Mouse (Mus musculus) neural tube, embryonic 12.5 days (tissue): Measurements from ENCODE around the gene Etv6. TPM values are rescaled to one million over a fixed set of nuclear protein-coding genes. Genes with fewer than 3 reads are reported as not detected.

Experiments
- ATAC-seq: fragments of 200-750 bp; cut with Nextera tagmentation; 2 replicates; pipeline ENCODE4 v1.8.0; 2017; ENCODE audit warnings: low read depth, mild to moderate bottlenecking, moderate TSS enrichment, moderate library complexity; ENCODE audit not compliant: low FRiP score
- H3K27ac ChIP-seq: fragments of 300-500 bp; sonication (generic); 2 replicates; pipeline ENCODE4 v1.5.1; 2016
- H3K27me3 ChIP-seq: fragments of 300-500 bp; sonication (generic); replicated peaks from 2 replicates; pipeline ENCODE4 v1.6.1; 2016; ENCODE audit warnings: mild to moderate bottlenecking
- H3K36me3 ChIP-seq: fragments of 300-500 bp; sonication (generic); 2 replicates; pipeline ENCODE4 v1.6.1; 2016; ENCODE audit warnings: mild to moderate bottlenecking
- H3K4me1 ChIP-seq: fragments of 300-500 bp; sonication (generic); 2 replicates; pipeline ENCODE4 v1.6.1; 2016
- H3K4me2 ChIP-seq: fragments of 300-500 bp; sonication (generic); replicated peaks from 2 replicates; pipeline ENCODE4 v1.6.1; 2016; ENCODE audit warnings: mild to moderate bottlenecking
- H3K4me3 ChIP-seq: fragments of 300-500 bp; sonication (generic); 2 replicates; pipeline ENCODE4 v1.5.1; 2016
- H3K9ac ChIP-seq: fragments of 300-500 bp; sonication (generic); 2 replicates; pipeline ENCODE4 v1.6.1; 2016; ENCODE audit warnings: mild to moderate bottlenecking
- H3K9me3 ChIP-seq: fragments of 300-500 bp; sonication (generic); 2 replicates; pipeline ENCODE4 v1.6.1; 2016; ENCODE audit warnings: mild to moderate bottlenecking
- WGBS: fragments of 180-500 bp; shearing (Covaris S2); methylation state at CpG from one replicate; pipeline ENCODE4 v1.1.7; 2016; 5-methylcytosine and 5-hydroxymethylcytosine counted together
- polyA plus RNA-seq: library from polyadenylated mRNA; unstranded; fragments of >200 nt; fragmentation: Nextera tagmentation; extraction: Ambion mirVana; gene quantifications from 2 replicates; pipeline ENCODE4 v1.2.1, GENCODE M21; 2016

Gene Etv6
- polyA plus RNA-seq, 1 experiment from 2014 or later: 10.9 TPM

DNA sequence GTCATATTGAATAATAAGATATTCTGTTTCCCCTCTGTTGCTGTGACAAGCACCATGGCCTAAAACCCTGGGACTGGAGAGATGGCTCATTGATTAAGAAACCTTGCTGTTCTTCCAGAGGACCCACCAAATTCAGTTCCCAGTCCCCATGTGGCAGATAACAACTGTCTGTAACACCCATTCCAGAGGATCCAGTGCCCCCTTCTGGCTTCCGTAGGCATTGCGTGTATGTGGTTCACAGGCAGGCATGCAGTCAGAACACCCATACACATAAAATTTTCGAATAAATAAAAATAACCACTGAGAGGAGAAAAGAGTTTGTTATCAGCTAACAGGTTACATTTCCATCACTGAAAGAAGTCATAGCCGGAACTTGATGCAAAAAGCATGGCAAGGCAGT is 205.5 kb downstream of the Etv6 start:
- no peak overlapping the region for H3K27ac ChIP-seq
- peaks cover 10% of the 10 kb centered on the region; the same call in 1 of the 2 replicates for H3K36me3 ChIP-seq
- H3K4me2 ChIP-seq: no peak overlapping the region
- WGBS: 95% methylated on average over 4 of the region's 4 CpGs
- H3K9ac ChIP-seq: no peak overlapping the region
- peaks cover 9% of the 10 kb centered on the region; the same call in 1 of the 2 replicates for H3K9me3 ChIP-seq
- no peak overlapping the region for H3K4me3 ChIP-seq
- no peaks in the 10 kb centered on the region for H3K27me3 ChIP-seq
- ATAC-seq: no peak
- no peaks in the 10 kb centered on the region for H3K4me1 ChIP-seq

DNA sequence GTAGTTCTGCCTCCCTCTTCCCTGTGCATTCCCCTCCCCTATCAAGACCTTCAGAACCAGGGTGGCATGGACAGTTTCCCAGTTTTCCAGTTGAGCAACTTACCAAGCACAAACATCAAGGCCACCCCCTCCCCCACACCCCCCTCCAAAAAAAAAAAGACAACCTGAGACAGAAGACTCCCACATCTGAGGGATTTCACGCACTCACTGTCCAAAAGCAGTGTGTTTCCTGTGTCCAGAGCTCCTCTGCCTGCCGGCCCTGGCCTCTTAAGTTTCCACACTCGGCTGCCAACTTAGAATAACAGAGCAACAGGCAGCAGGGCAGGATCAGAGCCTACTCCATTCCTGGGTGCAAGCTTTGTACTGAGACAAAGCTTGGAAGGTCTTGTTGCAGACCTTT is 207.6 kb downstream of the Etv6 start:
- no peak overlapping the region for H3K4me2 ChIP-seq
- no peak overlapping the region for H3K27ac ChIP-seq
- no peak overlapping the region for H3K9ac ChIP-seq
- no peaks in the 10 kb centered on the region for H3K4me1 ChIP-seq
- no peaks in the 10 kb centered on the region for H3K27me3 ChIP-seq
- H3K36me3 ChIP-seq: peaks cover 13% of the 10 kb centered on the region; the same call in 1 of the 2 replicates
- H3K4me3 ChIP-seq: no peak overlapping the region
- H3K9me3 ChIP-seq: peaks cover 9% of the 10 kb centered on the region; the same call in 1 of the 2 replicates
- 72% methylated on average over 3 of the region's 3 CpGs for WGBS
- no peak for ATAC-seq

DNA sequence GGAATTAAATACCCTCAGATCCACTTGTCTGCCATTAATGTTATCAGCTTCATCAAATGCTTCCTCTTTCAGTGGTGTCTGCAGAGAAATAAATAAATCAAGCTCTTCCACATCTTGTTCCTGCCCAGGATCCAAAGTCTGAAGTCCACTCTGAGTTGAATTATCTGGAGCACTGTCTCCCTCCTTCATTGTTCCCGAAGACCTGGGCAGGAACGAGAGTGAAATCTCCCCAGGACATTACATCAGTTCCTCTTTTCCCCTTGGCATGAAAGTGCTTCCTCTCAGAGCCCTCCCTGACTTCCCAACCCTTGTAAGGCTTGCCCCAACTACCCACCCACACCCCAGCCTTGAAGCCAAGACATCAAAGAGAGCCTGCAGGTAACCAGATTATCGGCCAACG is 208.0 kb downstream of the Etv6 start:
- ATAC-seq: no peak
- H3K9ac ChIP-seq: no peak overlapping the region

DNA sequence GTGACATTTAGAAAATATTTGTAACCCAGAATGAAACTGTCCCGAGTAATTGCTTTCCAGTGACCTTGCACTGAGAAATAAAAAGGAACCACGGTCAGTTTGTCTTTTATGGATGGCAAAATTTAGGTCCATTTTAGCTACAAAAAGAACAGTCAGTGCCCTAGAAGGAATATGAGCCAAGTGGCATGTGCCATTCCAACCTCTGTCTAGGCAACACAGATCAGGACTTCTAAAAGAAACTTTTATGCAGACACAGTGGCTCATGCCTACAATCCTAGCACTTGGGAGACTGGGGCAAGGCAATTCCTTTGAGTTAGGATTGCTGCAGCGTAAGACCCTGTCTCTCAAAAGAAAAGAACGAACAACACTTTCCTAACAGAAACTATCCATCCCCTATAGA is 208.6 kb downstream of the Etv6 start:
- Histone ChIP-seq H3K27me3 (no peaks in the 10 kb centered on the region), H3K4me2 (no peak overlapping the region), H3K9me3 (peaks cover 9% of the 10 kb centered on the region; the same call in 1 of the 2 replicates), H3K36me3 (peaks cover 23% of the 10 kb centered on the region), H3K4me3 (no peak overlapping the region), H3K9ac (no peak overlapping the region), H3K4me1 (no peaks in the 10 kb centered on the region), H3K27ac (no peak overlapping the region)
- 91% methylated on average over 4 of the region's 4 CpGs for WGBS
- no peak for ATAC-seq

More for the DNA sequence above, 208.0 kb downstream of the Etv6 start:
- H3K9me3 ChIP-seq: peaks cover 9% of the 10 kb centered on the region; the same call in 1 of the 2 replicates
- H3K4me2 ChIP-seq: no peak overlapping the region
- WGBS: 90% methylated on average over 4 of the region's 4 CpGs
- no peaks in the 10 kb centered on the region for H3K4me1 ChIP-seq
- no peak overlapping the region for H3K4me3 ChIP-seq
- H3K36me3 ChIP-seq: peaks cover 17% of the 10 kb centered on the region; the same call in 1 of the 2 replicates
- H3K27me3 ChIP-seq: no peaks in the 10 kb centered on the region
- no peak overlapping the region for H3K27ac ChIP-seq

DNA sequence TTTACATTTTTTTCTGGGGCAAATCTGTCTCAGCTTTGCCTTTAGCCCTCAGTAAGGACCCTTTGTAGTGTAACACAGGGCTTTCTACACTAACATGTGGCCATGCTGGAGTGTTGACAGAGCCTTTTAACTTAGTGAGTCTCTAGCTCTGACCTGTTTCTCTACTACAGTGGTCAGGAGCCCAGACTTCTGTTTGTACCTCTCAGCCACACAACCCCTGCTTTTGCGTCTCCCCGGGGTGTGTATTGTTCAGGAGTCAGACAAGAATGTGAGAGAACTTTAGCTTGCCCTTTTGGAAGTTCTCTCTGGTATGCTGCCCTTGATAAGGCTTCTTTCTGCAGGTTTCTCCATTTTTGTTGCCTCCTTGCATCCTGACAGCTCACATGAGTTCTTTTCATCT is 210.6 kb downstream of the Etv6 start:
- H3K4me3 ChIP-seq: no peak overlapping the region
- H3K27ac ChIP-seq: no peak overlapping the region
- H3K27me3 ChIP-seq: no peaks in the 10 kb centered on the region
- peaks cover 21% of the 10 kb centered on the region for H3K36me3 ChIP-seq
- H3K4me2 ChIP-seq: no peak overlapping the region
- H3K9ac ChIP-seq: no peak overlapping the region
- ATAC-seq: no peak
- 89% methylated on average over 2 of the region's 2 CpGs for WGBS
- H3K4me1 ChIP-seq: no peaks in the 10 kb centered on the region
- H3K9me3 ChIP-seq: no peaks in the 10 kb centered on the region

DNA sequence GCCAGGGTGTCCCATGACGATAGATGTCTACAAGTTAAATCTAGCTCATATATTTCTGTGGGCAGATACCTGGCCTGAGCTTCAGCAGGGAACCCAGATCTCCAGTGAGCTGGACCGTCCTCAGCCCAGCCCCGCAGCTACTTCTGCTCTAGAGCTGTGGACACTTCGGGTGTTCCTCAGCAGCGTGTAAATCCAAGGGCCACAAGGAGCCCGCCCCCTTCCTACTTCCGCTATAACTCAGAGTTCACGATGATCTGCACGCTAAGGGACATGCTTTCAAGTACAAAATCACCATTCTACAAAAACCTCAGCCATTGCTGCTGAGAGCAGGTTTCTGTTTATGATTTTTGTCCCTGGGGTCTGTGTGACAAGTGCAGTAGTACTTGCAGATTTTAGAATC is 211.8 kb downstream of the Etv6 start:
- no peak overlapping the region for H3K27ac ChIP-seq
- H3K4me3 ChIP-seq: no peak overlapping the region
- peaks cover 26% of the 10 kb centered on the region for H3K36me3 ChIP-seq
- WGBS: 93% methylated on average over 9 of the region's 9 CpGs
- H3K9me3 ChIP-seq: no peaks in the 10 kb centered on the region
- no peaks in the 10 kb centered on the region for H3K27me3 ChIP-seq
- no peak for ATAC-seq
- H3K9ac ChIP-seq: no peak overlapping the region
- no peaks in the 10 kb centered on the region for H3K4me1 ChIP-seq
- H3K4me2 ChIP-seq: no peak overlapping the region

DNA sequence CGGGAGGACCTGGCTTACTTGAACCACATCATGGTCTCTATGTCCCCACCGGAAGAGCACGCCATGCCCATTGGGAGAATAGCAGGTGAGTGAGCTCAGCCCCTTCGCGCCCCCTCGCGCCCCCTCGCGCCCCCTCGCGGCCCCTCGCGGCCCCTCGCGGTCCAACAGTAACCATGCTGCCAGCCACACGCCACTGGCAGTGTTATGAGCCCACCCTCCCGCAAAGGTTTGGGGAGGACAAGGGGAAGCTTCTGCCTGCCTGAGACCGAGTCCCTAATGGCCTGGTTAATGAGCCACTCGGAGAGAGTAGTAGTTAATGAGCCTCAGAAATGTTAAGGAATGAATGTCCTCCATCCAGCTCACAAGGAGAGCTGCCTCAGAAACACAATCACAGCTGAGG is 213.2 kb downstream of the Etv6 start:
- peaks cover 27% of the 10 kb centered on the region for H3K36me3 ChIP-seq
- WGBS: 89% methylated on average over 19 of the region's 19 CpGs
- H3K9me3 ChIP-seq: no peaks in the 10 kb centered on the region
- H3K27me3 ChIP-seq: no peaks in the 10 kb centered on the region
- H3K4me2 ChIP-seq: no peak overlapping the region
- H3K9ac ChIP-seq: no peak overlapping the region
- no peak; the same call in 1 of the 2 replicates for ATAC-seq
- no peaks in the 10 kb centered on the region for H3K4me1 ChIP-seq
- no peak overlapping the region for H3K27ac ChIP-seq
- no peak overlapping the region for H3K4me3 ChIP-seq

DNA sequence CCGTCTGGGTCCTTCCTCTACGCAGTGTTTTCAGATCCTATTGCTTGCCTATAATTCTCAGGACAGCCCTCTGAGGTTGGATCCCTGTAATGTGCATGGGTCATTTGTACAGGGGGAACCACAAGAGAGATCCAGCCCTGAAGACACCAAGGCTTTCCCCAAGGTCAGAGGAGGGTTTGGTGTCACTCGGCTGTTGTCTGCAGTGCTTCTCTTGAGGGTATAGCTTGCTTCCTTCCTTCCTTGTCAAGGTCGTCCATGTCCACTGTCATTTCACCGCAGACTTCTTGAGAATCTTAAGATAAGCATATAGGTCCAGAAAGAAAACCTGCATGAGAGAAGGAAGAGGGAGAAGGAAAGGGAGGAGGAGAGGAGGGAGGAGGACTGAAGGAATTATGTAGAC is 215.3 kb downstream of the Etv6 start:
- no peaks in the 10 kb centered on the region for H3K9me3 ChIP-seq
- no peaks in the 10 kb centered on the region for H3K4me1 ChIP-seq
- WGBS: 88% methylated on average over 5 of the region's 5 CpGs

DNA sequence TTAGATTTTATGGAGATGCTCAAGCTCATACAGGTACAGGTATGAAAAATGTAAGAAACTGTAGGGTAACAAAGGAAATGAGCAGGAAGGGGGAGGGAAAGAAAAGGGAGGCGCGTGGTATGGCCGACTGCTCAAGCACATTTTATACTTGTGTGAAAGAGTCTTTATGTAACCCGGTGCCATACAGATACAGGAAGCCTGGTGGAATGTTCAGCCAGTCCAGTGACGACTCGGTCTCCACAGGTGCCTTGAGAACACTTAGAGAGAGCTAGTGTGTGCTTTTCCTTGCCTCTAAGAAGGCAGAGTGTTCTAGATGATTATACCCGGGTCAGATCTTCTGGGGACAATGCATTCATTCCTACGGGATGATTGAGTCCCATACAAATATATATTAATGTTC is 215.9 kb downstream of the Etv6 start:
- Histone ChIP-seq H3K4me2 (no peak overlapping the region), H3K9me3 (no peaks in the 10 kb centered on the region), H3K27me3 (no peaks in the 10 kb centered on the region), H3K27ac (no peak overlapping the region), H3K36me3 (peaks cover 27% of the 10 kb centered on the region), H3K4me1 (no peaks in the 10 kb centered on the region), H3K4me3 (no peak overlapping the region), H3K9ac (no peak overlapping the region)
- no peak for ATAC-seq
- 96% methylated on average over 8 of the region's 8 CpGs for whole genome bisulfite sequencing

More for the DNA sequence above, 215.3 kb downstream of the Etv6 start:
- Histone ChIP-seq H3K27me3 (no peaks in the 10 kb centered on the region), H3K9ac (no peak overlapping the region), H3K27ac (no peak overlapping the region), H3K4me3 (no peak overlapping the region), H3K36me3 (peaks cover 27% of the 10 kb centered on the region), H3K4me2 (no peak overlapping the region)
- no peak for ATAC-seq

DNA sequence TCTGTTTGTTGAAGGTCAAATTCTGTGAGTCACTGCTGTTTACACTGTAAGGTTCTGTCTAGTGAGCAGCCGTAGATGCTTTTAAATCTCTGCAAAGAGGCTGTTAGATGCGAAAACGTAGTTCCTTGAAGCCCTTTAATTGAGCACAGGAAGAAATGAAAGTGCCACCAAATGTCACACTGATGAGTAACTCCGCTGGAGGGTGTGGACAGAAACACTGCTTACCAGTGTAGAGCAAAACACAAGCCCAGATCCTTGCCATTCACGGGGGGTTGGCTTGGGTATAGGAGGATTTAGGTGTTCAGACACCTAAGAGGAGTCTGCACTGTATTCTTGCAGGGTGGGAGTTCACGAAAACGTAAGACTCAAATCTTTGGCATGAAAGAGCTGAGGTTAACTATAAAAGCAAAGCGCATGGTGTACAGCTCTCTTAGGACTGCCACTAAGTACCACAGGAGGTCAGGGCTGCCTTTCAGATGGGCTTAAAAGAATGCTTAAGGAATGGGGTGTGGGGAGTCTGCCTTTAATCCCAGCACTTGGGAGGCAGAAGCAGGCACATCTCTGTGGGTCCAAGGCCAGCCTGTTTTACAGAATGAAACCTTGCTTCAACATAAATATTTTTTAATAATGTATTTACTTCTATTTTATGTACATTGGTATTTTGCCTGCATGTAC is 216.7 kb downstream of the Etv6 start:
- Histone ChIP-seq H3K4me3 (no peak overlapping the region), H3K36me3 (peaks cover 27% of the 10 kb centered on the region), H3K4me1 (no peaks in the 10 kb centered on the region), H3K27me3 (no peaks in the 10 kb centered on the region), H3K9ac (no peak overlapping the region), H3K4me2 (no peak overlapping the region), H3K9me3 (no peaks in the 10 kb centered on the region), H3K27ac (no peak overlapping the region)
- 91% methylated on average over 8 of the region's 8 CpGs for WGBS
- ATAC-seq: no peak

DNA sequence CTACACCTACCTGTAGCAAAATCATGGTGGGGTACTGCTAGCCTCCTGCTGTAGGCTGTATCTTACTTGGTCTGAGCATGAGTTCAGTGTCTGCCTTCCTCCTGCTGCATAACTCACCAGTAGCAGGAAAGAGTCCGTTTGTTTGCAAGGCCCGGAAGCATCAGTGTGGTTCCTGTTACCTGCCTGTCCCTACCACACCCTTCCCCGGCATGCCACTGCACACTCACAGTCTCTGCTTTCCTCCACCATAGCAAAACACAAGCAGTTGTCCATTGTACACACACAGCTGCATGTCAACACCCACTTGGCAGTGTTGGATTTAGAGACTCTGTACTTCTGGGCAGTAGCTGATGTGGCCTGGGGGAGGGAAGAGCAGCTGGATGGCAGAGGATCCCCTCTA is 220.9 kb downstream of the Etv6 start:
- no peak for ATAC-seq
- no peak overlapping the region for H3K9ac ChIP-seq
- peaks cover 19% of the 10 kb centered on the region for H3K36me3 ChIP-seq
- H3K27ac ChIP-seq: no peak overlapping the region
- 94% methylated on average over 3 of the region's 3 CpGs for WGBS
- no peak overlapping the region for H3K4me2 ChIP-seq
- no peaks in the 10 kb centered on the region for H3K4me1 ChIP-seq
- no peak overlapping the region for H3K4me3 ChIP-seq
- H3K9me3 ChIP-seq: 0 out of 2 replicates have a peak, but pooled peaks cover 11% of the 10 kb centered on the region
- H3K27me3 ChIP-seq: no peaks in the 10 kb centered on the region

DNA sequence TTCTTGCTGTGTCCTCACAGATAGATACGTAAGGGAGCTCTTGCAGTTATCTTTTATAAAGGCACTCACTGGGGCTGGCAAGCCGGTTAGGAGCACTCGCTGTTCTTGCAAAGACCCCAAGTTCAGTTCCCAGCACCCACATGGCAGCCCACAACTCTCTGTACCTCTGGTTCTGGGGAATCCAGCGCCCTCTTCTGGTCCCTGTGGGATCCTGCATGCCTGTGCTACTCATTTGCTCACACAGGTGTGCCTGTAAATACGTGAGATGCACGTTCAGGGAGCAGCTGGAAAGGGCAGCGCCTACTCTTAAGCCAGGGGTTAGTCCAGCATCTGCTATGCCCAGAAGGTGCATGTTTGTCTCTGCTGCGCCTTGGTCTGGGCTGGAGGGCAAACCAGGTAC is 224.4 kb downstream of the Etv6 start:
- no peaks in the 10 kb centered on the region for H3K27me3 ChIP-seq
- WGBS: 93% methylated on average over 8 of the region's 8 CpGs
- H3K9ac ChIP-seq: no peak overlapping the region
- no peak overlapping the region for H3K4me2 ChIP-seq
- no peak for ATAC-seq
- H3K9me3 ChIP-seq: 0 out of 2 replicates have a peak, but pooled peaks cover 11% of the 10 kb centered on the region
- H3K27ac ChIP-seq: no peak overlapping the region
- H3K4me1 ChIP-seq: no peaks in the 10 kb centered on the region
- H3K4me3 ChIP-seq: no peak overlapping the region
- peaks cover 35% of the 10 kb centered on the region for H3K36me3 ChIP-seq

DNA sequence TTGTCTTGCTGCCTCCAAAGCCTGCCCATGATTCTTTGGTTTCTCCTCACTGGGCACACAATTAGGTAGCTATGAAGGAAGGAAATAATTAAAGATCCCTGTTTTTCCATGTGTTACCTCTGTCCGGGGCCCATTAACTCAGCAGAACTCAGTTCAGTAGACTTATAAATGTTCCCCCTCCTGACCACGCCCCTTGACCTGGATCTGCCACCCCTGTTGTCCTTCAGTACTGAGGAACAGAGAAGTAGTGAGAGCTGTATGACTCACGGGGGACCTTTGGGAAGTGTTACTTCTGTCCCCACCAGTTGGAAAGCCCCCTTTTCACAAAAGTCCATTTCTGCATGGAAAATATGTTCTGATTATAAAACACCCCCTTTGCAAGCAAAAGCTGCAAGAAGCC is 226.4 kb downstream of the Etv6 start:
- WGBS: 85% methylated on average over 3 of the region's 3 CpGs
- H3K4me1 ChIP-seq: no peaks in the 10 kb centered on the region
- no peak overlapping the region for H3K4me2 ChIP-seq
- H3K27me3 ChIP-seq: no peaks in the 10 kb centered on the region
- H3K36me3 ChIP-seq: peaks cover 49% of the 10 kb centered on the region
- H3K9me3 ChIP-seq: 0 out of 2 replicates have a peak, but pooled peaks cover 11% of the 10 kb centered on the region
- no peak for ATAC-seq
- no peak overlapping the region for H3K27ac ChIP-seq
- H3K9ac ChIP-seq: no peak overlapping the region
- no peak overlapping the region for H3K4me3 ChIP-seq
